Mouse (Mus musculus) layer of hippocampus, postnatal 25 days (tissue): ENCODE results near the gene Gm15085. TPM values are rescaled to one million over a fixed set of nuclear protein-coding genes. Genes with fewer than 3 reads are reported as not detected.
"Not testable (repeated sequence)": the region's sequence is repeated elsewhere in the genome, so short reads cannot be mapped to it uniquely, and the experiment has no call there.

Experiments
- DNase-seq, 2 experiments: peaks; one replicate each; pipeline ENCODE4 v3.0.0; 2022; ENCODE audit warnings: mixed read lengths in 2 of 2, low spot score in 1 of 2; ENCODE audit errors: extremely low spot score in 1 of 2
- total RNA-seq, 2 experiments: library from RNA; stranded (reverse); gene quantifications; 2 replicates each; pipeline ENCODE4 v1.2.3; 2021

Gene Gm15085
- total RNA-seq, result not detected

DNA sequence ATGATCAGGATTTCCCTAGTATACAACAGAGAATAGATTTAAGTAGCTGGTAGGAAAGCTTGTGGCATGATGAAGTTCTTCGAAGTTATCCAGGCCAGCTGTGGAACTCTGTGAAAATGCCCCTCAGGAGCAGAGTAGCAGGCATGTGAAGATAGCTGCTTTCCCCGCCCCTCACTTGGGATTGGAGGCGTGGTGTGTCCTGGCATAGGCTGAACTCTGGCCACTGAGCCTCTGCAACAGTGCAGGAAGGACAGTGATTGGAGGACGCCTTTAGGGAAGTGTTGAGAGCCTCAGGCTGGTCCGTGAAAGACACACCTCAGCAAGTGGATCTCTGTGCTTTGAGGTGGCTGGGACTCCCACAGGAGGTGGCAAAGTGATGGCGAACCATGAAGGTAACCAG, at the start of gene Gm15085:
TSS of gene Gm15085 (plus strand) at position 301 of the 400 bp plus-strand sequence.
- not testable (repeated sequence) for DNase-seq

Other genes starting within 250 kb of the Gm15085 start
- not detected for gene Gm15093, start 175.2 kb upstream of the Gm15085 start, total RNA-seq
- not detected for gene Gm10439, start 147.0 kb downstream of the Gm15085 start, total RNA-seq